Mouse (Mus musculus) embryonic fibroblast, embryonic 13.5 days (primary cell): ENCODE results near the gene Pla2g4e.

Experiments used
- CTCF ChIP-seq: IDR thresholded peaks from 2 replicates; pipeline ENCODE4 v1.5.1; 2011; ENCODE audit warnings: mild to moderate bottlenecking, control low read depth, low read length, moderate library complexity, borderline replicate concordance; ENCODE audit not compliant: insufficient read depth
- POLR2A ChIP-seq: IDR thresholded peaks from 2 replicates; pipeline ENCODE4 v1.6.1; 2011; ENCODE audit warnings: low read depth, mild to moderate bottlenecking, control low read depth, low read length, moderate library complexity

DNA sequence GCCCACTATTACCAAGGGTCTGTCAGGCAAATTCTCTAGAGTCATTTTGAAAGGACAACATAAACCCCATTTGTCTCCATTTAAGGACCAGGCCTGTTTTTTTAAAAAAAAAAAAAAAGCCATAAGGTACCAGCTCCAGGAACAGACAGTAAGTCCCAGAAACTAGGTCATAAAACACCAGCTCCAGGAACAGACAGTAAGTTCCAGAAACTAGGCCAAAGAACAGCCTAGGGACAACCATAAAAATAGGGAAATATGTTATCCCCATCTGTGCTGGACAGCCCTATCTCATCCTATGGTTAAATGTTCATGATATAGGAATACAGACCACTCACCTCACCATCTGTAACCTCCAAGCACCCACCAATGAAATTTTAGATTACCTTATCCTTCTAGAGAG is 11.1 kb upstream of the Pla2g4e start:
- TF ChIP-seq POLR2A = no peak
- TF ChIP-seq CTCF = no peak
